Mouse (Mus musculus) erythroblast, embryonic 14.5 days (primary cell): ENCODE results near the gene Fgd2. TPM values are rescaled to one million over a fixed set of nuclear protein-coding genes. Genes with fewer than 3 reads are reported as not detected.

Source experiments
- H3K27me3 ChIP-seq: 2 replicates; pipeline ENCODE4 v1.6.1; 2012; ENCODE audit warnings: inconsistent platforms; ENCODE audit not compliant: control insufficient read depth
- H3K36me3 ChIP-seq: 2 replicates; pipeline ENCODE4 v1.6.1; 2012; ENCODE audit warnings: mild to moderate bottlenecking, inconsistent platforms; ENCODE audit not compliant: control insufficient read depth
- H3K4me1 ChIP-seq: 2 replicates; pipeline ENCODE4 v1.6.1; 2012; ENCODE audit warnings: inconsistent platforms; ENCODE audit not compliant: control insufficient read depth
- H3K4me3 ChIP-seq: replicated peaks from 2 replicates; pipeline ENCODE3; 2012; ENCODE audit warnings: moderate library complexity, mild to moderate bottlenecking, inconsistent platforms
- H3K9me3 ChIP-seq: 2 replicates; pipeline ENCODE4 v1.6.1; 2012; ENCODE audit warnings: low read length, inconsistent platforms, mixed read lengths; ENCODE audit not compliant: control insufficient read depth
- GATA1 ChIP-seq: IDR thresholded peaks from 2 replicates; pipeline ENCODE4 v1.6.1; 2012; ENCODE audit warnings: low read length, inconsistent platforms, mixed read lengths
- TAL1 ChIP-seq: IDR thresholded peaks from 3 replicates; pipeline ENCODE4 v1.6.1; 2012; ENCODE audit warnings: low read length, inconsistent platforms, mixed read lengths
- polyA plus RNA-seq: library from polyadenylated mRNA; stranded (reverse); fragments of >175 nt; gene quantifications from 2 replicates; pipeline ENCODE4 v1.2.3, GENCODE M21; 2012

Fgd2 gene
- polyA plus RNA-seq, 1 experiment, result 0.28 TPM

DNA sequence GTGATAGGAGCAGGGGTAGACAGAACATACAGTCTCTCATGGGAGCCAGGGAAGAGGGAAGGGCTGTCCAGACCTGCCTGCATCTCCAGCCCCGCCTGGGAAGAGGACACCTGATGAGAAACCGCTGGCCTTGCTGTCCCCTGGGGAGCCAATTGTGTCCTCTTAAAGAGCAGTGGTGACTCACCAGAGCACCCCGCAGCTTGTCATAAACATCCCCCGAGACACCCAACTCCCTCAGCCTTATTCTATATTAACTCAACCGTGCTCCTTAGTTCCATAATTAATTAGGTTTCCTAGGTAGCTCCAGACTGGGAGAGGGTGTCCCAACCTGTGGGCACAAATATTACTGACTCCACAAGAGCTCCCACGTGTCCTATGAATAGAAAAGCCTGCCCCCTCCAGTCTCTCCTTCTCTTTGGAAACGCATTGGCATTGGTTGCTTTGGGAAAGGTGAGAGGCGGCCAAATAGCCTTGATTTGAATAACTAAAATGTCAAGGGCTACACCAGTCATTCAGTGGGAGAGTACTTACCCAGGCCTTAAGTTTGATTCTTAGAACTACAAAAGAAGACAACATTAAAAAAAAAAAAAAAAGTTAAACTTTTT lies 51.2 kb downstream of the Fgd2 start:
- TF ChIP-seq GATA1, result no peak
- TF ChIP-seq TAL1, result no peak
- Histone ChIP-seq H3K4me3 (no peak overlapping the region), H3K4me1 (peaks cover 37% of the 10 kb centered on the region), H3K36me3 (no peaks in the 10 kb centered on the region), H3K27me3 (peaks cover 44% of the 10 kb centered on the region), H3K9me3 (no peaks in the 10 kb centered on the region)

DNA sequence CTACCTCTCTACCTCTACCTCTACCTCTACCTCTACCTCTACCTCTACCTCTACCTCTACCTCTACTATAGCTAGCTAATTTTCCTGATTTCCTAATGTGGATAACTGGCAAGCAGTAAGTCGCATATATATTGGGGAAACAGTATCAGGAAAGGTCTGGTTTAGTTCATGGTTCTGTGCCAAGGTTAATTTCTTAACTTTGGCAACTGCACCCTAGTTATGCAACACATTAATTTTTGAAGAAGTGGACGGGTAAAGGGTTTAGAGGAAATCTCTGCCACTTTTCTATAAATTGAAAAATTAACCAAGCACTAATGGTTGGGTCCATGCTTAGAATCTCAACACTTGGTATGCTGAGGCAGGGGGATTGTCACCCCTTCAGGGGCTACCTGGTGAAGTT lies 53.9 kb downstream of the Fgd2 start:
- Histone ChIP-seq H3K27me3 (peaks cover 65% of the 10 kb centered on the region), H3K36me3 (no peaks in the 10 kb centered on the region), H3K9me3 (no peaks in the 10 kb centered on the region), H3K4me1 (peaks cover 38% of the 10 kb centered on the region), H3K4me3 (no peak overlapping the region)
- no peak for TF ChIP-seq GATA1
- no peak for TF ChIP-seq TAL1

DNA sequence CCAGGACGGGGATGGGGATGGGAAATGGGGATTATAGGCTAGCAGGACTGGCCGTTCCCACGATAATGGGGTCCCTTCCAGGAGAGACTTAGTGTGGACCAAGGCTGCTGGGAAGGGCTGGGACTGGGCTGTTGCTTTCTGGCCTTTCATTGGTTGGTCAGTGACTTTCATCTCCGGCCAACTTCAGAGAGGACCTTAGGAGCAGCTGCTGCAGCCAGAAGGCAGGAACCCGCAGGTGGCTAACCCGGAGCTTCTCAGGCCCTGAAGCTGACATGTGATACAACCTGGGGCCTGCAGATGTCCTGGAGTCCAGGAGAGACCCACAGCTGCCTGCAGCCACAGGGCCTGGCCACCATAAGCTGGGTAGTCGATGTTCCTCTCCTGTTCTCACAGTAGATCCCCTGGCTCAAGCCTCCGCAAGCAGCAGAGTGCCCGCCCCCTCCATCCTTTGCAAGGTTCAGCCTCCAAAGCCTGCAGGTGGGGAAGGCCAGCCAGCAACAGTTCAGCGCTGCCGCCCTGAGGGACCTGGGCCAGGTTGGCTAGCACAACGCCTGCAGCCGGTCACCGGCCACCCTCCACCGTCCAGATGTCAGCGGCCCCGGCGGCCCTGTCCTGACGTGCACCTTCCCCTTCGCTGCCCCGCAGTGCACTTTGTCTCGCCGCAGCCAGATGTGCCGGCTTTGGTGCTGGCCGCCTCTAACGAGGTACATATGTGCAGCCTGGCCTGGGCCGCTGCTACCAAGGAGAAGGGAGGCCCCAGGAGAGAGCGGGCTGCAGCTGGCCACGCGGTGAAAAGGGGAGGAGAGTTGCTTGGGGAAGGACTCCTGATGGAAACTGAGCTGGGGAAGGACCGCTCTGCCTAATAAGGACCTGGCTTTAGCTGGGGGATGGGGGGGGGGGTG lies 55.3 kb downstream of the Fgd2 start:
- H3K36me3 ChIP-seq, result no peaks in the 10 kb centered on the region
- H3K9me3 ChIP-seq, result no peaks in the 10 kb centered on the region
- H3K4me3 ChIP-seq, result no peak overlapping the region
- TF ChIP-seq TAL1, result no peak
- no peak for TF ChIP-seq GATA1
- H3K4me1 ChIP-seq, result peaks cover 40% of the 10 kb centered on the region
- peaks cover 67% of the 10 kb centered on the region for H3K27me3 ChIP-seq

DNA sequence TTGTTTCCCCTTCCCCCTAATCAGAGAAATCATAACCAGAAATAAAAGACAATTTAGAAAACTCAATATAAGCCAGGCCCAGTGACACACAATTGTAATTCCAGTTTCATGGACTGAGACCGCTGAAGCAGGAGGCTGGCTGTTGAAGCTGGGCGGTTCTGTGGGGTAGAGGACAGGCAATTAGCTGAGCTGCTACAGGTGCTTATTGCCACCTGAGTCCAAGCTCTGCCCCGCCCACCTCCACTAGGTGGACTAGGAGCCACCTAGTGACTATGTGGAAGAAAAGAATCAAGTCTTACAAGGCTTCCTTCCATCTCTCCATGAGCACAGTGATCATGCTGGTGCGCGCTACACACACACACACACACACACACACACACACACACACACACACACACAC lies 56.0 kb downstream of the Fgd2 start:
- Histone ChIP-seq H3K9me3 (no peaks in the 10 kb centered on the region), H3K36me3 (no peaks in the 10 kb centered on the region), H3K4me3 (no peak overlapping the region), H3K27me3 (peaks cover 65% of the 10 kb centered on the region), H3K4me1 (peaks cover 42% of the 10 kb centered on the region)
- TF ChIP-seq GATA1, result no peak
- no peak for TF ChIP-seq TAL1

DNA sequence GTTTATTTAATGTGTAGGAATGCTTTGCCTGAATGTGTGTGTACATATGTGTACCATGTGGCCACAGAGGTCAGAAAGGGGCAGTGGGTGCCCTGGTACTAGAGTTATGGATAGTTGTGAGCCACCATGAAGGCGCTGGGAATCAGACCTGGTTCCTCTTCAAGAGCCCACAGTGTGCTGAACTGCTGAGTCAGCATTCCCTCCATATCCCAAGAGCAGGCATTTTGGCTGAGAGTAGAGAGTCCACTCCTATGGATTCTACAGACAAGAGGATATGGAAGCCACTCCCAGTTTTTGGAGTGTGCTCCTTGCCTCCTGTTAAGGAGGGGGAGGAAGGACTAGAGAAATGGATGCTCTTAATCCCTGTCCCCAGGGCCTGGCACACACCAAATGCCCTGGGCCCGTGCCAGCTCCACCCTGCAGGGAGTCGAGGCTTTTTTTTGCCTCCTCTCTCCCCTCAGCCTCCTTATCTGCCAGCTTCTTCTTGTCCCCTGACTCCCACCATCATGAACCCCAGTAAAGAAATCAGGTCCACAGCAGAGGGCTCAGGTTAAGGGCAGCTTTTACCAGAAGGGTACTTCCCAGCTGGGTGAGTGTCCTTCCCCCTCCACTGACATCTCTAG lies 58.2 kb downstream of the Fgd2 start:
- no peaks in the 10 kb centered on the region; the same call in 1 of the 2 replicates for H3K36me3 ChIP-seq
- H3K9me3 ChIP-seq, result peaks cover 5% of the 10 kb centered on the region; the same call in 1 of the 2 replicates
- no peak overlapping the region for H3K4me3 ChIP-seq
- H3K27me3 ChIP-seq, result peaks cover 59% of the 10 kb centered on the region
- TF ChIP-seq GATA1 (no peak), TAL1 (no peak)
- H3K4me1 ChIP-seq, result peaks cover 51% of the 10 kb centered on the region

DNA sequence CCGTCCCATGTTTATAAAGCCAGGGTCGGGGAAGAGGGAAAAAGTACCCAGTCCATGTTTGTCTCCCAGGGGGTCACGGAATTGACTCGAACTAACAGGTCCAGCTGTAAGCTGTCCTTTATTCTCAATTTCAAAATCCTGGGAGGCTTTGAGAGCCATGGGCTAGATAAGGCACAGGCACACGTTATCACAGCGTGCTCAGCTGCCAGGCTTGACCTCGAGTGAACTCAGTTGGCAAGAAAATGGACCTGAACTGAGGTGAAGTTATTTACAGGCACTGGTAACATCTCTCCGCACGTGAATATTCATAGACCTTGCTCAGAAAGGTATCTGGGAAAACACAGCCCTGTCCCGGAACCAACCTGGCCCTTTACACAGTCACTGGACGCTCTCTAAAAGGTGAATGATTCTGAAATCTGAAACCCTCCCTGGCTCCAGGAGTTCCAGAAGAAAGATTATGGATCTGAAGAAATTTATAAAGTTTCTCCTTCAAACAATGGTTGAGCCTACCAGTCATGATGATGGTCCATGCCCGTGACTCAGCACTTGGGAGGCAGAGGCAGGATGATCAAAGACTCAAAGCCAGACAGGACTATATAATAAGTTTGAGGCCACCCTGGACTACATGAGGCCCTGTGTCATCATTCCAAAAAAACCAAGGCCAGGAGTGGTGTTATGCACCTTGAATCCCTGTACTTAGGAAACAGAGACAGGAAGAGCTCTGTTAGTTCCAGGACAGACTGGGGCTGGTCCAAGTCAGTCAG lies 59.4 kb downstream of the Fgd2 start:
- peak; percentile 69 for TF ChIP-seq GATA1
- peak; percentile 48 for TF ChIP-seq TAL1
- H3K4me3 ChIP-seq, result no peak overlapping the region
- H3K9me3 ChIP-seq, result peaks cover 5% of the 10 kb centered on the region; the same call in 1 of the 2 replicates
- peaks cover 55% of the 10 kb centered on the region for H3K27me3 ChIP-seq
- H3K4me1 ChIP-seq, result peaks cover 56% of the 10 kb centered on the region
- H3K36me3 ChIP-seq, result no peaks in the 10 kb centered on the region; the same call in 1 of the 2 replicates

DNA sequence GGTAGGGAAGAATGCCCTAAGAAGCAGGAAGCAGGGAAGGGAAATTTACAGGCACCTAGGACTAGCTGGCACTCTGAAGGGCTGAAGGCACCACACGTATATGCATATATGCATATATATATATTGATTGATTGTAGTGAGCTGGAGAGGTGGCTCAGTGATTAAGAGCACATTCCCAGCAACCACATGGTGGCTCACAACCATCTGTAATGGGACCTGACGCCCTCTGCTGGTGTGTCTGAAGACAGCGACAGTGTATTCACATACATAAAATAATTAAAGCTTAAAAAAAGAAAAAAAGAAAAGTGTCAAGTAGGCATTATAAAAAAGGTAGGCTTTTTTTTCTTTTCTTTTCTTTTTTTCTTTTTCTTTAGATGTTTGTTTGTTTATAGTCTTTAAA lies 60.6 kb downstream of the Fgd2 start:
- peaks cover 48% of the 10 kb centered on the region for H3K27me3 ChIP-seq
- no peak overlapping the region for H3K4me3 ChIP-seq
- TF ChIP-seq GATA1 (no peak), TAL1 (no peak)
- H3K4me1 ChIP-seq, result peaks cover 55% of the 10 kb centered on the region
- no peaks in the 10 kb centered on the region; the same call in 1 of the 2 replicates for H3K36me3 ChIP-seq
- peaks cover 5% of the 10 kb centered on the region; the same call in 1 of the 2 replicates for H3K9me3 ChIP-seq

DNA sequence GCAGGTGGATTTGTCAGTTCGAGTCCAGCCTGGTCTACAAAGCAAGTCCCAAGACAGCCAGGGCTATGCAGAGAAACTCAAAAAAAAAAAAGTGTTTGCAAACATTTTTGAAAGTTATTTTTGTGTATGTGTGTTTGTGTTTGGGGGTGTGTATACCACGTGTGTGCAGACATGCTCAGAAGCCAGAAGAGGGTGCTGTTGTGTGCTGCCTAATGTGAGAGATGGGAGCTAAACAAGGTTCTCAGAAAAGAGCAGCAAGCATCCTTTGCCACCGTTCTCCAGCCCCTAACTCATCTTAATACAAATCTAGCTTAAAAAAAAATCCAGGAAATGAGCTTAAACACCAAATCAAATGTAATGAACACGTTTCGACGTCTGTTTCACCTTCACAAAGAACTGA lies 61.6 kb downstream of the Fgd2 start:
- no peaks in the 10 kb centered on the region; the same call in 1 of the 2 replicates for H3K36me3 ChIP-seq
- peaks cover 52% of the 10 kb centered on the region for H3K4me1 ChIP-seq
- no peak for TF ChIP-seq TAL1
- no peak for TF ChIP-seq GATA1
- H3K9me3 ChIP-seq, result peaks cover 5% of the 10 kb centered on the region; the same call in 1 of the 2 replicates
- peaks cover 39% of the 10 kb centered on the region for H3K27me3 ChIP-seq
- H3K4me3 ChIP-seq, result no peak overlapping the region
